Comparison of ENCODE assay signal across 7 mouse cellular contexts in genomic region chr14:25832301-25832700, GRCm38 (mm10). TPM values are rescaled to one million over a fixed set of nuclear protein-coding genes. Genes with fewer than 3 reads are reported as not detected.
DNase-seq lines count a peak whose midpoint lies in the region; ATAC-seq lines count a peak whose summit lies in the region.

No protein-coding gene starts in this region.

- intact Hi-C loops in heart, postnatal 10 days (cut with DNase I), result loop anchor here (1.0 kb wide), 1 partner anchor 16 kb away; no protein-coding TSS in a partner anchor

- 10% methylated on average over 14 of the region's 14 CpGs for WGBS in forebrain, embryonic 15.5 days

- no peaks in the 10 kb centered on the region for H3K36me3 ChIP-seq in forebrain, embryonic 15.5 days

- H3K9ac ChIP-seq in forebrain, embryonic 15.5 days (replicated peaks), result no peak overlapping the region

- no peak overlapping the region for H3K4me2 ChIP-seq in forebrain, embryonic 15.5 days (replicated peaks)

- H3K27me3 ChIP-seq in forebrain, embryonic 15.5 days, result no peaks in the 10 kb centered on the region

- peaks cover 5% of the 10 kb centered on the region for H3K4me1 ChIP-seq in forebrain, embryonic 15.5 days

- H3K27ac ChIP-seq in forebrain, embryonic 15.5 days (replicated peaks), result no peak overlapping the region

- H3K9me3 ChIP-seq in forebrain, embryonic 15.5 days, result no peaks in the 10 kb centered on the region

- peak; percentile 65 for DNase-seq in Muller cell, postnatal 12 days (ENCODE audit: inconsistent ontology term)
- peak; percentile 10 for DNase-seq in brain, embryonic 18.5 days (ENCODE audit: low read depth, low spot score)
- DNase-seq in heart, postnatal 10 days, result peak; percentile 71 to 80
- peak; percentile 60 to 75 for DNase-seq in layer of hippocampus, postnatal 10 days (ENCODE audit: low spot score in 2 of 2)
- peak; percentile 78 for DNase-seq in lung, postnatal 14 days
- DNase-seq in right cerebral cortex, postnatal 14 days, result peak; percentile 60

- ATAC-seq in forebrain, embryonic 15.5 days (replicated peaks), result 0 out of 2 replicates have a peak, but pooled peaks have one; percentile 48

- no peak overlapping the region for H3K4me3 ChIP-seq in forebrain, embryonic 15.5 days

RNA-seq across cellular contexts. Expression of gene Anxa11, which starts 9.7 kb away (rescaled TPM):
- polyA plus RNA-seq in forebrain, embryonic 15.5 days (2015; fragmentation: Nextera tagmentation; extraction: Ambion mirVana), result 1.7 and 1.8 TPM in 2 replicates
- 10 to 100 TPM; 76.4 to 83.4 TPM for total RNA-seq in heart, postnatal 10 days (2021)
- total RNA-seq in layer of hippocampus, postnatal 10 days (2021), result 10 to 100 TPM; 16.6 to 17.0 TPM

Comparison
In these comparisons a context has a peak if more than half of its experiments do, and no peak if none do; other contexts are left out.
1. DNase-seq: peak in every context shown above with its lines; median percentile 78 in lung, postnatal 14 days; 76 in heart, postnatal 10 days; 68 in layer of hippocampus, postnatal 10 days; 65 in Muller cell, postnatal 12 days; 60 in right cerebral cortex, postnatal 14 days; 10 in brain, embryonic 18.5 days.
2. RNA of gene Anxa11, which starts 9.7 kb away (total RNA-seq): 76.4 to 83.4 TPM in heart, postnatal 10 days; 16.6 to 17.0 TPM in layer of hippocampus, postnatal 10 days; every median in the first group is over 4 times any median in the second.